Mouse (Mus musculus) lung, postnatal 4 days (tissue): ENCODE measurements at regions not wholly inside any gene's neighbourhood (a gene's known extent, or its start where the extent isn't known, plus 50 kb on each side); places are given as distances from the start of the nearest gene placed in this dataset.

Experiments
- DNase-seq, 2 experiments: peaks; one replicate each; pipeline ENCODE4 v3.0.0; 2021

DNA sequence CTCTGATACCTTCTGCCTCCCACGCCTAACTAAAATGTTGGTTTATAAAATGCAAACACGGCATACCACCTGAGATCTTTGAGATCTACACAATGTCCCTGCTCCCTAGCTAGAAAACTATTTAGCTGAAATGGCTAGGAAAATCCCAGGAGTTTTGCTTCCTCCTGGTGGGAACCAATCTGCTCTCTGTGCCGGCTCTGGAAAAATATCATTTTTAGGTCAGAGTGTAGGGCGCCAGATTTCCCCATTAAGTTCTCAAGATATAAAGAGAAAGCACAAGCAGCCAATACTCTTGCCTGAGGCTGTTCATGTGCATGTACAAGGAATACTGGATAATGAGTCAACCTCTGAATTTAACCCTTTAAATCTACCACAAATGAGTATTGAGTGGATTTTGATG lies 301.0 kb downstream of the 9330182O14Rik start:
- no peak for DNase-seq

- DNase-seq = no peak
These were observed 302.5 kb downstream of the 9330182O14Rik start for GRCm38 (mm10) chr15:40436688-40437087.

DNA sequence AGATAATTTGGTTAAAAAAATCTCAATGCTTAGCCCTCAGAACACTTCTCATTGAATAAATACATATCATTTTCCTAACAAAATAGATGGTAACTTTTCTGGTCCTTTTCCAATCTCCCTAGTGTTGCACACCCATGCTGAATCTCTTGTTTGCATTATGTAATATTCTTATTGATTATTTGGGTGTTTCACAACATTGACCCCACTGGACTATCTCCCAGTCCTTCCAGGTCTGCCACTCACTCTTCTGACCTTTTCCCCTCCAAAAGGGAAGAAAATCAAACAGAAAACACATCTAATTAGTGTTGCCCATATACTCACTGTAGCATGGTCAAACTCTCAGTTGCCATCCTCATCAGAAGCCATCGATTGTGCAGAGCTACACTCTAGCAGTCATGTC lies 305.7 kb downstream of the 9330182O14Rik start:
- no peak for DNase-seq

GRCm38 (mm10) chr15:40448623-40449022 lies 314.5 kb downstream of the 9330182O14Rik start:
- no peak for DNase-seq

- DNase-seq = no peak
These were observed 319.1 kb downstream of the 9330182O14Rik start for GRCm38 (mm10) chr15:40453235-40453634.

GRCm38 (mm10) chr15:40475659-40476355 lies 341.6 kb downstream of the 9330182O14Rik start:
- peak in 1 of 2 experiments; percentile 24 for DNase-seq

- DNase-seq = no peak
These were observed 346.2 kb downstream of the 9330182O14Rik start for GRCm38 (mm10) chr15:40480386-40480785.

DNA sequence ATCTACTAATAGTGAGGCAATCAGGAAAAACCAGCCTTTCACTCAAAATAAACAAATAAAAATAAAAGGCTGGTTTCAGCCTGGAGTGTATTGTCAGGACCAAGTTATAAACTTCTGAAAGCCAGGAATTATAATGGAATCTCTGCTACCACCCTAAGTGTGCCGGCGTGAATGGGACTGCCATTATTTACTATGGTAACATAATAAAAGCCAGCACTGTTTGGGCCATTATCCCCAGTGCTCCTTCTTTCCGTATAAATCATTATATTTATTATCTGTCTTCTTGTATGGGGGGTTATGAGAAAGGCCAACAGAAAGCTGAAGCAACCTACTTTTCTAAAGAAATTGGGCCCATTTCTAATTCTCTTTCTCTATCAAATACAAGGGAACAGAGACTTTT lies 347.1 kb downstream of the 9330182O14Rik start:
- DNase-seq = no peak

DNA sequence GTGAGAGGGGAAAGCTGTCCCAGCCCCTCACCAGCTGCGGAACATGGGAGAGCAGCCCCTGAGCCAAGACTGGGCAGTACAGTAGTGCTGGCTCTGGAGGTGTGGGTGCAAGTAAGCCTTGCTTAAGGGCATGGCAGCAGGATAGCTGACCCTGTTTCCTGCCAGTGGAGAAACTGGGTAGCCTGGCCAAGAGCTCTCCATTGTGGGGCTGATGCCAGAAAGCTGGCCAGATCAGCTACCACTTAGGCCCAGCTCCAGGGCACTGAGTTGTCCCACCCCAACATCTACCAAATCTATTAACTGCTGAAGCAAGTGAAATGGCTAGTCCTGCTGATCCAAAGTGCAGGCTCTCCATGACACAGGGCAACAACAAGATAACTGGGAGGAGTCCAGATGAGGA lies 351.8 kb downstream of the 9330182O14Rik start:
- no peak for DNase-seq

DNA sequence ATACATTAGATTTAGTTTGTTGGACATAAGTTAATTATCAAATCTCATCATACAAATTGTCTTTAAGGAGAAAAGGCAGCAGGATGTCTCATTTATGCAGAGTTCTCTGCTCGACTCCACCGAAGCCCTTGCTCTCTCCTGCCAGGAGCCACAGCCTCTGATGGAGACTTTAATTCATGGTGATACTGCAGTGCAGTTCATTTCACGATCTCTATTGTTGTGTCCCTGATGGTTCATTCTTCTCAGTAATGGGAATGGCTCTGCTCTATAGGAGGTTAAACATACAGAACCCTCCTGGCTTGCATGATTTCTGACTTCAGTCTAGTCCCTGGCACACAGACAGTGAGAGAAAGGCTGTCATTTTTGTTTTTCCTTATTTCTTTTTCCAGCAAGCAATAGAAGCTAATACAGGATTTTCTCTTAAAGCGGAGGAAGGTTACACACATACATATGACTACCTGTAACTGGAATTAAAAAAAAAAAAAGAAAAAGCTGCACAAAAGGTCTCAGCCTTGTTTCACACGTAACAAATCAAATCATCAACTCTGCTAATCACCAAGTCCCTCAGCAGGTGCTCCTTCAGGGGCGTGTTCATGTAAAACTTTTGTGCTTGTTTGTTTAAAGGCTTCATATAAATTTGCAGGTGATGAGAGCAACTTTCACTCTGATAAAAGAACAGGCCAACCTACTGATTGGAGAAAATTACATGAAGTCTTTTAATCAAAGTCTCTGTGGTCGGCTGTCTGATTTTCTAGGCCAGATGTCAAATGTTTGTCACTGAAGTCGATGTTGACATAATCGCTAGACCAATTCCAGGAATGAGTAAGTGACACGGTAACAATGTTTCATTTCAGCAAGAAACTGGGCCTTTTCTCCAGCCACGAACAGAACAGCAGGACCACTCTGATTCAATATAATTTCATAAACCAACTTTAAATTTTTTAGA lies 367.3 kb downstream of the 9330182O14Rik start:
- no peak for DNase-seq

GRCm38 (mm10) chr15:40510826-40511225 lies 376.7 kb downstream of the 9330182O14Rik start:
- peak in 1 of 2 experiments; percentile 19 for DNase-seq

- DNase-seq = no peak
These were observed 390.2 kb downstream of the 9330182O14Rik start for GRCm38 (mm10) chr15:40524350-40524749.

GRCm38 (mm10) chr15:40533451-40533873 lies 399.3 kb downstream of the 9330182O14Rik start:
- no peak for DNase-seq

DNA sequence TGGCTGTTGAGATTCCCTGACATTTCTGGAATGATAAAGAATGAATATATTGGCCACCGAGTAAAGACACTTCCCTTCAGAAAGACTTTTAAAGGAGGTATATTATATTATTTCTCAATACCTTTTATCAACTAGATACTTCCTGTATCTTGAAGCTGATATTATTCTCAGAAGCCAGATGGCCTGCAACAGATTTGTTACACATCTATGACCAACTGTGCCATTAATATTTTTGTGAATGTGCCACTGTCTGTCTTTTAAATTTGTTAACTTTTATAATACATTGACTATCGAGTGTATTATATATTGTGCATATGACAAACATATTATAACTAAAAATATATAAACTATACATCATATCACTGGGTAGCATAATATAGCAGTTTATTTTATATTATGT lies 427.5 kb downstream of the 9330182O14Rik start:
- no peak for DNase-seq

DNA sequence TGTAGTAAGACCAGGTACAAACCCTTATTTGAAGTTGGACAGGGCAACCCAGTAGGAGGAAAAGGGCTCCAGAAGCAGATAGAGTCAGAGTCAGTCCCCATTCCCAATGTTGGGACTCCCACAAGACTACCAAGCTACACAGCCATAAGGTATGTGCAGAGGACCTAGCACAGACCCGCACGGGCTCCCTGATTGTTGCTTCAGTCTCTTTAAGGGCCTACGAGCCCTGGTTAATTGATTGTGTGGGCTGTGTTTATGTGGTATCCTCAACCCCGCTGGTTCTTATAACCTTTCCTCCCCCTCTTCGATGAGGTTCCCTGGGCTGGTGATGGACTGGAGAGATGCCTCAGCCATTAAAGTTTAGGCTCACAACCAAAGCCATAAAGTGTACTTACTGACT lies 431.6 kb downstream of the 9330182O14Rik start:
- DNase-seq = no peak

GRCm38 (mm10) chr15:40566481-40566880 lies 432.3 kb downstream of the 9330182O14Rik start:
- no peak for DNase-seq

GRCm38 (mm10) chr15:40568701-40569100 lies 434.5 kb downstream of the 9330182O14Rik start:
- DNase-seq = no peak
